Mouse (Mus musculus): ENCODE data around the gene Sgca. TPM values are rescaled to one million over a fixed set of nuclear protein-coding genes. Genes with fewer than 3 reads are reported as not detected.
A peak's percentile ranks its signal among the peaks of the same experiment; 100 is the strongest.

Sgca gene
- polyA plus RNA-seq, 1 experiment = 4.7 TPM

GRCm38 (mm10) chr11:94929599-94929998, 46.5 kb downstream of the Sgca start:
- no peak for DNase-seq (ENCODE audit: low read depth, low spot score)
- 72% methylated on average over 9 of the region's 9 CpGs for WGBS

- 3% methylated on average over 11 of the region's 13 CpGs for WGBS
Observed at GRCm38 (mm10) chr11:94928820-94929219, 47.3 kb downstream of the Sgca start.

GRCm38 (mm10) chr11:94927771-94928291, 48.3 kb downstream of the Sgca start:
- DNase-seq (ENCODE audit: low read depth, low spot score) = no peak
- WGBS = 20% methylated on average over 5 of the region's 5 CpGs

More at GRCm38 (mm10) chr11:94928820-94929219, 47.3 kb downstream of the Sgca start:
- peak; percentile 48 for DNase-seq (ENCODE audit: low read depth, low spot score)

- DNase-seq (ENCODE audit: low read depth, low spot score) = no peak
- 66% methylated on average over 11 of the region's 11 CpGs for WGBS
Observed at GRCm38 (mm10) chr11:94926431-94926830, 49.7 kb downstream of the Sgca start.

GRCm38 (mm10) chr11:94924977-94925376, 51.1 kb downstream of the Sgca start:
- no peak for DNase-seq (ENCODE audit: low read depth, low spot score)
- WGBS = 81% methylated on average over 4 of the region's 4 CpGs

- WGBS = 40% methylated on average over 6 of the region's 6 CpGs
- DNase-seq (ENCODE audit: low read depth, low spot score) = no peak
Observed at GRCm38 (mm10) chr11:94920996-94921401, 55.1 kb downstream of the Sgca start.

- WGBS = 64% methylated on average over 6 of the region's 6 CpGs
Observed at GRCm38 (mm10) chr11:94917717-94918116, 58.4 kb downstream of the Sgca start.

GRCm38 (mm10) chr11:94916477-94916876, 59.6 kb downstream of the Sgca start:
- no peak for DNase-seq (ENCODE audit: low read depth, low spot score)
- WGBS = 31% methylated on average over 4 of the region's 4 CpGs

More at GRCm38 (mm10) chr11:94917717-94918116, 58.4 kb downstream of the Sgca start:
- DNase-seq (ENCODE audit: low read depth, low spot score) = no peak

GRCm38 (mm10) chr11:94915675-94916403, 60.3 kb downstream of the Sgca start:
- 21% methylated on average over 11 of the region's 16 CpGs for WGBS
- DNase-seq (ENCODE audit: low read depth, low spot score) = no peak

- WGBS = 56% methylated on average over 6 of the region's 6 CpGs
- no peak for DNase-seq (ENCODE audit: low read depth, low spot score)
Observed at GRCm38 (mm10) chr11:94913302-94914090, 62.6 kb downstream of the Sgca start.

Other genes starting within 250 kb of the Sgca start
- gene Cdc34b, start 234.5 kb downstream of the Sgca start, polyA plus RNA-seq (2012; rRNA removed) = not detected in 2 replicates
- gene Tmem92, start 193.6 kb downstream of the Sgca start, polyA plus RNA-seq (2012; rRNA removed) = 0.43 and 1.2 TPM in 2 replicates
- 39.6 and 45.7 TPM in 2 replicates for gene Col1a1, start 40.1 kb downstream of the Sgca start, polyA plus RNA-seq (2012; rRNA removed)
- not detected in 2 replicates for gene Hils1, start 8.7 kb downstream of the Sgca start, polyA plus RNA-seq (2012; rRNA removed)
- gene Ppp1r9b, start 14.7 kb upstream of the Sgca start, polyA plus RNA-seq (2012; rRNA removed) = 18.9 and 20.0 TPM in 2 replicates
- 2.2 and 2.4 TPM in 2 replicates for gene Samd14, start 33.6 kb upstream of the Sgca start, polyA plus RNA-seq (2012; rRNA removed)
- gene Pdk2, start 65.0 kb upstream of the Sgca start, polyA plus RNA-seq (2012; rRNA removed) = 47.3 and 81.2 TPM in 2 replicates
- 59.9 and 103 TPM in 2 replicates for gene Itga3, start 100.5 kb upstream of the Sgca start, polyA plus RNA-seq (2012; rRNA removed)
- gene Dlx3, start 143.8 kb upstream of the Sgca start, polyA plus RNA-seq (2012; rRNA removed) = 0.10 and 0.14 TPM in 2 replicates
- 0.08 TPM in 1 of 2 replicates, not detected in the other for gene Dlx4, start 169.9 kb upstream of the Sgca start, polyA plus RNA-seq (2012; rRNA removed)